Mouse (Mus musculus) CD4-positive, CD25-positive, alpha-beta regulatory T cell, adult 4 months (primary cell): ENCODE data around the gene Atxn2. TPM values are rescaled to one million over a fixed set of nuclear protein-coding genes. Genes with fewer than 3 reads are reported as not detected.

Source experiments
- ATAC-seq: one replicate; pipeline ENCODE4 v1.8.0; 2017
- polyA plus RNA-seq, 2 experiments: library from polyadenylated mRNA; unstranded; fragments of 100-300 nt; shearing (Covaris generic); gene quantifications; one replicate each; pipeline ENCODE4 v1.2.1; 2017

Gene Atxn2
- polyA plus RNA-seq, 2 experiments from 2014 or later, result 27.0 to 41.6 TPM

DNA sequence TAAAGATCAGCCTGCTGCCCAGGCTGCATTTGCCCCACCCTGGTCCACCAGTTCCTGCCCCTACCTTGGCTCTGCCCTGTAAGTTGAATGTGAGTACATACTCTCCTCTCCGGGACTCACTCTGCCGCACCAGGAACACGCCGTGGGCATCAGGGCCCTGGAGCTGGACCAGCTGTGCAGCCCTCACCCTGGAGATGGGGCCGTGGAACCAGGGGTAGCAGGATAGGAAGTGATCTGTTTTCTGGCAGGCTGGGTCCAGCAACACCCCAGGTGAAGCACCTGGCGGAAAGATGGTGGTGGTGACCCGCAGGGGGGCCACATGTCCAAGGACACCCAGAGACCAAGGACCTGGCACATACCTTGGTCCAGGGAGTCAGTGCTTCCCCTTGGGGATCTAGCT lies 107.3 kb downstream of the Atxn2 start:
- no peak for ATAC-seq

- ATAC-seq, result no peak
Measured at GRCm38 (mm10) chr5:121818862-121819261, 107.7 kb downstream of the Atxn2 start.

DNA sequence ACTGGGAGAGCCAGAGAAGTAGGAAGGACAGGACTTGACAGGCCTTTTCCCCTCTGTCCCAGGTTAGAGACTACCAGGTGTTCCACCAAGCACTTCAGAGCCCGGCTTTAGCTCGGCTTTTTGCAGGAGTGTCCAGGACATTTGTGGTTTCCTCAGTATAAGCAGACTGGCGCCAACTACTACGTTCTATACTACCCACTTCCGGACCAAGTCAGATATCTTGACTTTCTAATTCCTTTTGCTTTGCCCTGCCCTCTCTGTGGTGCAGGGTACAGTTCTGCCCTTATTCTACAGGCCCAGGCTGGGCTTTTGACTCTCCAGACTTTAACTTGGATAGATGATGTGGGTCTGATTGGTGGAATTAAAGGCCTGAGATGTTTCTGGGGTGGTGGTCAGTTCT lies 108.4 kb downstream of the Atxn2 start:
- ATAC-seq, result peak; percentile 85

DNA sequence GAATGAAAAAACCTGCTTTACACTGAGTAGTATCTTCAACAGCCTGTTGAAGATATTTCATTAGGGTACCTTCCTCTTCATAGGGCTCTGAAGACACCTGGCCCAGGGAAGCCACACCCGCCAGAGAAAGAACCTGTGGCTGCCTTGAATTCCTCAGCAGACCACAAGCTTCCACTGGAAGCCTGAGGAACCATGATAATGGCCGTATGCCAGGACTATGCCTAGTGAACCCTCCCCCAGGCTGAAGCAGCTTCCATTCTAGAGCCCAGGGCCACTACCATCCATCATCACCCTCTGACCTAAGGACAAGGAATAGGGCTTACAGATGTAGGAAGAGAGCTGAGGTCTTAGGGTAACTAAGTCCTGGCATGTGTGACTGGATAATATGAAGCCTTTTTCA lies 109.0 kb downstream of the Atxn2 start:
- ATAC-seq, result no peak

DNA sequence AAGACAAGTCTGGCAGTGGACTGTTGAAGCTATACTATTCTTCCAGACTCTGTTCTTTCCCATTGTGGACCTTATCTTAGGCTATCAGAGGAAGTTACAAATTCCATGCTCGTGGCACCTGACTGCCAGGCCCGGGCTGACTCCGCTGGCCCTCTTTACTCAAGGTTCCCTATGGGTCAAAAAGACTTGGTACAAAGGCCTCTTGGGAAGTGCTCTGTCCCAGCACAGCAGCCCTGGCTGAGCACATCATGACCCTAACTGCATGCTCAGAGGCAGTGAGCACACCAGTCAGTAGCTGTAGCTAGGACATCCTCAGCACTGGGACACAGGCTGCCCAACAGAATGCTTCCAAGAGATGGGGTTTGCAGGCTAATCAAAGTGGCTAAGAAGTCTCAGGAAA lies 109.5 kb downstream of the Atxn2 start:
- no peak for ATAC-seq

DNA sequence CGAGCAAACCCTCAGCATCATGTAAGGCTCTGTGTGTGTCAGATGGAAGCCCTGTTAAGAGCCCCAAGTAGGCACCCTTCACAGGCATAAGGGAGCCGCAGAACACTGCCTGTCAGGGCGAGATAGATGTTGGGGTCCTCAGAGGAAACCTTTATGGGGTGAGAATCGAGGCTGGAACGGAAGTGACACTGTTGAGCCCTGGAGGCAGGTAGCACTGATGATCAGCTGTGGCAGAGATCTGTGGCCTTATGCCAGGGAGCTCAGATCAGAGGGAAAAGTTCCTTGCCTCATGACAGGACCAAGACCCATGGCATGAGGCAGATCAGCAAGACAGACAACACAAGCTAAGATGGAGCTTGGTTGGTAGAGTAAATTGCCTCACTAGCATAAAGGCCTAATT lies 110.0 kb downstream of the Atxn2 start:
- ATAC-seq, result no peak

GRCm38 (mm10) chr5:121821552-121821951 lies 110.4 kb downstream of the Atxn2 start:
- ATAC-seq, result no peak

GRCm38 (mm10) chr5:121822786-121823505 lies 111.8 kb downstream of the Atxn2 start:
- ATAC-seq, result no peak

DNA sequence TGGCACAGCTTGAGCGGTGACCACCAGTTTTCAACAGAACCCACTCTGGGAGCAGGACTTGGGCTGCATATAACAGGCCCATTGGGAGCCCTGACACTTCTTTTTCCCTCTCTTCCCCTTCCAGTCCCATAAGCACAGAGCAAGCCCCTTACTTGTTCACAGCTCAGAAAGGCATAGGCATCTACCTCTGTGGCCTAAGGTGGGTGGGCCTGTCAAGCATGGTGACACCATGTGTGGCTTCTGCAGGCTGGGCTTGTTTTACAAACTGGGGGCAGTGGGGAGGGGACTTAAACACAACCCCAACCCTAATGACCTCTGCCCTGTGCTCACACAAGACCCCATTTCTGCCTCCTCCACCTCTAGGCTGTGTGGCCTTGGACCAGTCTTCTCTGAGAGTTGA lies 112.5 kb downstream of the Atxn2 start:
- no peak for ATAC-seq

DNA sequence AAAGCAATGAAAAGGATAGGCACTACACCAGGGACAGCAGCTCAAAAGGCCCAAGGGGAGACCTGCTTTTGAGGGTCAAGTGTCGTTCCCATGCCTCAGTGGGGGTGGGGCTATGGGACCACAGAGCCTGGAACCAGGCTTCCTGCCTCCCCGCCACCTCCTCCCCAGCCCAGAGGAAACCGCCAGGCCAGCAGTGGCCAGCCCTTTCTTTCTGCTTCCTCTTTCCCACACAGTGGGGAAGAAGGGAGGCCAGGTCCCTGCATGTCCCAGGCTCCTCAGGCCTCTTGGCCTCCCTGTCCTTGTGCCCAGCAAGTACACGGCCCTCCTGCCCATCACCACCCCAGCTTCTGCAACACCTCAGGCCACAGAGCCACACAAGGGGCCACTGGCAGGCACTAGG lies 113.0 kb downstream of the Atxn2 start:
- no peak for ATAC-seq

- no peak for ATAC-seq
Measured at GRCm38 (mm10) chr5:121825606-121826005, 114.5 kb downstream of the Atxn2 start.

- ATAC-seq, result no peak
Measured at GRCm38 (mm10) chr5:121827876-121828275, 116.7 kb downstream of the Atxn2 start.

GRCm38 (mm10) chr5:121828491-121829432 lies 117.6 kb downstream of the Atxn2 start:
- no peak for ATAC-seq

DNA sequence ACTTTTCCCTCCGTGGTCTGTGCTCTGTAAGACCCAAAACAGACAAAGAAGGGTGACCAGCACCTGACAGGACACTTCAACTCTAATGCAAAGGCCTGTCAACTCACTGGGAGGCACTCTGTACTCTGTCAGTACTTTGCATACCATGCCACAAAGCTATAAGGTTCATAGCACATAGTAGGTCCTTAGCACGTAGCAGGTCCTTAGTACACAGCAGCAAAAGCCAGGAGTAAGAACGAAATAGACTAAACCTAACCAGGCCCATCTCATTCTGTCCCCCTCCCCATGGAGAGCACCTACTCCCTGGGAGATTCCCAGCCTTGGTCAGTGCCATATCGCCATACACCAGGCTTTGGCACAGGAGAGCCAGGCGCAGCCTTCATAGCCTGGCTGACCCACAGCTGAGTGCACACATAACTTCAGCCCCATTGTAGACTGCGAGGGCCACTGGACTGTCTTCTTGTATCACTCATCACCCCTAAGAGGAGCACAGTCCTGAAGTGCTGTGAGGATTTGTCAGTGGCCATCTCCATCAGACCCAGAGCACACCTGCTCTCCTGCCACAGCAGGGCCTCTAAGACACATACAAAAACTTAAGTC lies 120.0 kb downstream of the Atxn2 start:
- ATAC-seq, result no peak

- no peak for ATAC-seq
Measured at GRCm38 (mm10) chr5:121832376-121833155, 121.4 kb downstream of the Atxn2 start.

DNA sequence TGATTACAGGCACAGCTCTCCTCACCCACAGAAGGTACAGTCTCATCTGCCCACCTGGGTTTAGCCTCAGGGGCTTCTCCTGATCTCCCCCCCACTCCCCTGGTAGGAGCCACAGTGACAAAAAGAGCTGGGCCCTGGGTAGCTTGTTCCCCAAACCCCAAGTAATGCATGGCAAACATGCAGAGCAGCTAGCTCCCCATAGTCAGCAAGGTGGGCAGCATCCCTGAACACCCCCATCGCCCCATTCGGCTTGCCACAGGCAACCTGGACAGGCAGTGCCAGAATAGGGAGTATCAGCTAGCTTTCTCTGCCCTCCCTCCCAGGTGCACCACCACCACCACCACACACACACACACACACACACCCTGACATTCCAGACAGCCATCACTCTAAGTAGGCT lies 122.0 kb downstream of the Atxn2 start:
- ATAC-seq, result no peak

DNA sequence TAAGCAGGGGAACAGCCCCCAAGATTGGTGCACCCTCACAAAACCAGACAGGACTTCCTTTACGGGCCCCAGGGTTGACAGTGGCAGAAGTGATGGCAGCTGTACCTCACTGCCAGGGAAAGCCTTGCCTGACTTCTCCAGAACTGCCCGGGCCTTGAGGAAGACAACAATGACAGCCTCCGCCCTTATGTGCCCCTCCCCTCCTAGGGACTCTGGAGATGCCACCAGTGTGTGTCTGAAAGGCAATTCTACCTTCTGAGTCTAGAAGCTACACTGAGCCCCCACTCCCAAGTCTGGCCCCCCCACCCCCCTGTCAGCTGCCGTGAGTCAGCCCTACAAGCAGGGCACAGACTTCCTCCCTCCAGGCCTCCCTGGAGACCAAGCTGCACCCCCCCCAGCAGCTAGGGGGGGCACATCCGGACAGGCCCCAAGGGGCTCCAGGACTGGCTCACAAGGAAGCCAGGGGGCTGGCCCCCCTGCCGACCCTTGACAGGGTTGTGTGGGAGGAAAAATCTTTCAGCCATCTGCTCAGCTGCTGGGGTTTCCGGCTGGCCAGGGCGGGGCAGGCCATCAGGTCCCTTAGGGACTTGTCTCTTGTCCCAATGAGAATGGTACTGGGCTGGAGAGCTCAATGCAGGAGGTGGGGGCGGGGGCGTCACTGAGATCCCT lies 122.6 kb downstream of the Atxn2 start:
- no peak for ATAC-seq

DNA sequence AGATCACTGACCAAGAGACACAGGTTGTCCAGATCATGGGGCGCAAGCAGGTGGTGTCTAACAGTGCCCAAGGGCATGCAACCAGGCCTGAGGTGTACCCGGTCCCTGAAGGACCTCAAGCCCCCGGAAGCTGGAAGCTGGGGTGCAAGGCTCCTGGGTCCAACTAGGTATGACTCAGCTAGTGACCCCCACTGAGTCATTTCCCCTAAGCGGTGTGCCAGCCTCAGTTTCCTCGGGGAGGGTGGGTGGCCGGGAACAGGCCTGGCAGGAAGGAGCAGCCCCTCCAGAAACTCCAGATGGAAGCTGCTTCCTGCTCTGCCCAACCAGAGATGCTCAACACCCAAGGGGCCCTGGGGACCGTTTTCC lies 123.1 kb downstream of the Atxn2 start:
- no peak for ATAC-seq

DNA sequence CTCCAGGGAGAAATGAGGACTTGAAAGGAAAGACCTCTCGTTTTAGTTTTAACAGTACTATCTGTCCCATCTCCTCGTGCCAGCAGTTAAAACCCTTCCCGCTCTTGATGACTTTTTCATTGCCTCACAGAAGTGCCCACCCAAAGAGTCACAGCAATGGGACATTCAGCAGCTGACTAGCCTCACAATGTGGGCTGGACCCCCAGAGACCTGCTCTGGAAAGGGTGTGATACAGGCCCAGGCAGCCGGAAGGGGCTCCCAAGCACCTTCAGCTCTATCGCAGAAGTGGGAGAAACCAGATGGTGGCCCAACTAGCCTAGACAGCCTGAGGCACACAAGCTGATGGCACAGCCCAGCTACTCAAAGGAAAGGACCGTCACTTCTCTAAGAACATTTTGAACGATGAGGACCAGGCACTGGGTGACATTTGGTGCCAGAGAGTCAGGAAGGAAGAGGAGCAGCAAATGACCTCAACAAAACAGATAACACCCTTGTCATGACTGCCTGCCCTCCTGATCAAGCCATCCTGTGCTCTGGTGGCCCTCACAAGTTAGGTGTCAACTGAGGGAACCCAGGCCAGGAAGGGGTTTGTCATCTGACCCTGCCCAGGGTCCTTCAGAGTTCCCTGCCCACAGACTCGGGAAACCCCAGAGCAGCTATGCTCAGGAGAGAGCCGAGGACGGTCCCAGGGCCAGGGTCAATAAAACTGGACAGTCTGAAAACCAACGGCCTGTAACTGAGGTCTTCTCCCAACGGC lies 124.0 kb downstream of the Atxn2 start:
- no peak for ATAC-seq

DNA sequence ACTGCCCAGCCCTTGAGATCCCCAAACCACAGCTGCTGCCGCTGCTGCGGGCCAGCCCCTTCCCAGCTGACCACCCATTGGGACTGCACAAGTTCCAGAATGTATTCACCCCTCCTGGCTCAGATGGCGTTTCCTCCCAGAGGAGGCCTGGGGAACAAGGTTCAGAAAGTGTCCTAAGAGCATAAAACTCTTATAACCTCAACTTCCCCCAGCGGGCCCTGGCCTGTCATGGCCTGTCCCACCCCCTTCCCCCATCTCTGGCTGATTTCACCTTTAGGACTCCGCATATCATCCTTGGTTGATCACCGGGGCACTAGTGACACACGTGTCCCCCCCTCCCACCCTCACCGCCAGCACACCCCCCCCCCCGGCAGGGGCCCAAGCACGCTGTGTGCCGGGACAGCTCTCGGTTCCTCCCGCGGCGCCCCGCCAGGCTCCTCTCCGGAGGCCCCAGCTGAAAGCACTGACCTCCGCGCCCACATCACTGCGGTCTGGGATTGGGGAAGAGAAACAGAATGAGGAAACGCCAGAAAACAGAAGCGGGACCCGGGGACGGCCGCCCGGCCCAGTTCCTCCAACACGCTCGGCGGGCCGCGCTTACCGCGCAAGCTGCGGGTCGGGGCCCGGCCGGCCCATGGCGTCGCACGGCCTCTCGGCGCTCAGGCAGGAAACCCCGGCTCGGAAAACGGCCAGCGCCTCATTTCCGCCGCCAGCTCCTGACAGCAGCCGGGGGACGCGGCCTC lies 125.0 kb downstream of the Atxn2 start:
- peak; percentile 4 for ATAC-seq
